Mouse (Mus musculus) liver, postnatal 0 days (tissue): ENCODE data around the gene Gsk3b.

Experiments used
- CTCF ChIP-seq: sonication (generic); IDR thresholded peaks from 2 replicates; pipeline ENCODE4 v1.5.1; 2016; ENCODE audit warnings: antibody characterized with exemption, low read depth
- EP300 ChIP-seq: IDR thresholded peaks from 2 replicates; pipeline ENCODE4 v1.6.1; 2016; ENCODE audit warnings: antibody characterized with exemption, low read depth, mild to moderate bottlenecking

DNA sequence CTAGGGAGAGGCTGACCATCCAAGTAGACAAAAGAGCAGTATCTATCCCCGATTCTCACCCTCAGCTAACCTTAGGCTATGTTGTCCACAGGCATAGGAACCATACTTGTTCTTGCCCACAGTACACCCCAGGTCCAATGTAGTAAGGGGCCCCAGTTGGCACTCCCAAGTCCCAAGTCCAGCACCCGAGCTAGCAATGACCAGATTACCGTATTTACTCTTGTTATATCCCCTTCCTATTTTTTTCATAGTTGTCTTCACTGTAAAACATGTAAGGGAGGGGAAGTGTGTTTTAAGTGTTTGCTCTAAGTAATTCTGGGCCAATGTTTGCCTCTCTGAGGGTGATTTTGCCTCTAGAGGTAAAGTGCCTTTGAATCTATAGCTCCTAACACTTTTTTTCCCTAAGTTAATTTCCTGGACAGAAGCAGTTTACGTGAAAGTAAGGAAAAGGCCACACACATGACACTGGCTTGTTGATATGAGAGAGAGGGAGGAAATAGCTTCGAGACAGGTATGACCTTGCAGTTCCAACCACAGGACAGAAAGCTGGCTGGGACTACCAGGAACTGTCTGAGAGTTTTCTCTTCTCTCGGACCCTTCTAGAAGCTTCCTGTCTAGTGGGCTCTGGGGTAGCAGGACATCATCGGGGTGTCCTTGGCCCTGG is 206.0 kb downstream of the Gsk3b start, which contains the start of gene Nr1i2:
- no peak for TF ChIP-seq CTCF
- TF ChIP-seq EP300: peak; percentile 39; the same call in 1 of the 2 replicates
